ENCODE assay signal across 8 mouse cellular contexts in genomic region chr11:69784793-69785272, GRCm38 (mm10). TPM values are rescaled to one million over a fixed set of nuclear protein-coding genes. Genes with fewer than 3 reads are reported as not detected.
DNase-seq lines count a peak whose midpoint lies in the region; ATAC-seq and TF ChIP-seq lines count a peak whose summit lies in the region.

No protein-coding gene starts in this region.

- TF ChIP-seq CTCF in testis, adult 2 months (IDR thresholded peaks at IDR 0.05; ENCODE audit: control insufficient read depth, insufficient read depth, insufficient replicate concordance, low read depth, low read length) = no peak

- peak overlapping the region; percentile 53 for H3K4me2 ChIP-seq in heart, embryonic 12.5 days
- H3K4me2 ChIP-seq in myocyte (ENCODE audit: low read depth) = no peak overlapping the region
- H3K4me2 ChIP-seq in forebrain, embryonic 14.5 days (ENCODE audit: low read length) = no peak overlapping the region

- no peak overlapping the region for H3K27ac ChIP-seq in testis, adult 2 months (ENCODE audit: control insufficient read depth, insufficient read depth, low read depth, low read length)
- no peak overlapping the region for H3K27ac ChIP-seq in heart, embryonic 12.5 days (ENCODE audit: poor library complexity, severe bottlenecking)
- no peak overlapping the region for H3K27ac ChIP-seq in limb, embryonic 10.5 days
- H3K27ac ChIP-seq in forebrain, embryonic 14.5 days (ENCODE audit: low read depth, low read length) = no peak overlapping the region

- no peaks in the 10 kb centered on the region for H3K79me2 ChIP-seq in myocyte (ENCODE audit: control insufficient read depth, insufficient read depth)

- no peak for TF ChIP-seq POLR2A in testis, adult 2 months (IDR thresholded peaks at IDR 0.05; ENCODE audit: control insufficient read depth, low read depth, low read length)
- no peak for TF ChIP-seq POLR2A in myocyte (IDR thresholded peaks at IDR 0.05; ENCODE audit: insufficient read length, low read depth)

- no peak for DNase-seq in testis, postnatal 14 days (ENCODE audit: low spot score)
- DNase-seq in limb, embryonic 10.5 days (ENCODE audit: low spot score) = no peak
- no peak for DNase-seq in spleen, postnatal 14 days (ENCODE audit: low spot score in 2 of 2)
- no peak for DNase-seq in left cerebral cortex, adult 11 months (ENCODE audit: low spot score)
- DNase-seq in forebrain, embryonic 14.5 days (ENCODE audit: low spot score) = no peak

- H3K4me3 ChIP-seq in testis, adult 2 months (ENCODE audit: control insufficient read depth, low read depth, low read length) = peak overlapping the region; percentile 12
- peak overlapping the region; percentile 15 for H3K4me3 ChIP-seq in heart, embryonic 12.5 days
- peak overlapping the region; percentile 23; the same call in 1 of the 2 replicates for H3K4me3 ChIP-seq in limb, embryonic 10.5 days
- H3K4me3 ChIP-seq in myocyte = no peak overlapping the region
- no peak overlapping the region for H3K4me3 ChIP-seq in forebrain, embryonic 14.5 days (ENCODE audit: low read depth, low read length)

- H3ac ChIP-seq in myocyte (ENCODE audit: control insufficient read depth, insufficient read length) = no peak overlapping the region

- no peaks in the 10 kb centered on the region for H3K36me3 ChIP-seq in testis, adult 2 months (ENCODE audit: control insufficient read depth, insufficient read depth, low read length)
- no peaks in the 10 kb centered on the region for H3K36me3 ChIP-seq in heart, embryonic 12.5 days
- H3K36me3 ChIP-seq in limb, embryonic 10.5 days = no peaks in the 10 kb centered on the region
- peaks cover 43% of the 10 kb centered on the region for H3K36me3 ChIP-seq in myocyte (ENCODE audit: control insufficient read depth, insufficient read depth)
- H3K36me3 ChIP-seq in forebrain, embryonic 14.5 days (ENCODE audit: control insufficient read depth, insufficient read depth, low read length) = no peaks in the 10 kb centered on the region

- H3K9ac ChIP-seq in heart, embryonic 12.5 days = no peak overlapping the region
- H3K9ac ChIP-seq in forebrain, embryonic 14.5 days (ENCODE audit: low read length) = no peak overlapping the region

- H3K4me1 ChIP-seq in testis, adult 2 months (ENCODE audit: control insufficient read depth, insufficient read depth, low read length) = no peaks in the 10 kb centered on the region; the same call in 1 of the 2 replicates
- H3K4me1 ChIP-seq in heart, embryonic 12.5 days (replicated peaks) = peaks cover 5% of the 10 kb centered on the region; the same call in 1 of the 2 replicates
- no peaks in the 10 kb centered on the region for H3K4me1 ChIP-seq in limb, embryonic 10.5 days
- H3K4me1 ChIP-seq in forebrain, embryonic 14.5 days (ENCODE audit: control insufficient read depth, insufficient read depth, low read length) = no peaks in the 10 kb centered on the region

- H3K27me3 ChIP-seq in testis, adult 2 months (ENCODE audit: control insufficient read depth, insufficient read depth, low read length) = no peaks in the 10 kb centered on the region
- 0 out of 2 replicates have a peak, but pooled peaks cover 3% of the 10 kb centered on the region for H3K27me3 ChIP-seq in heart, embryonic 12.5 days (replicated peaks)
- H3K27me3 ChIP-seq in limb, embryonic 10.5 days (ENCODE audit: low read depth, poor library complexity, severe bottlenecking) = peaks cover 27% of the 10 kb centered on the region
- H3K27me3 ChIP-seq in myocyte (ENCODE audit: control insufficient read depth, insufficient read depth, insufficient read length) = no peaks in the 10 kb centered on the region
- no peaks in the 10 kb centered on the region for H3K27me3 ChIP-seq in forebrain, embryonic 14.5 days (replicated peaks; ENCODE audit: control insufficient read depth, insufficient read depth, low read length)

- WGBS in heart, embryonic 12.5 days = 18% methylated on average over 15 of the region's 15 CpGs
- WGBS in limb, embryonic 10.5 days = 41% methylated on average over 15 of the region's 15 CpGs
- 54% methylated on average over 15 of the region's 15 CpGs for WGBS in forebrain, embryonic 14.5 days

- peak; percentile 66; the same call in 1 of the 2 replicates for ATAC-seq in heart, embryonic 12.5 days (ENCODE audit: insufficient number of reproducible peaks, low FRiP score)
- no peak for ATAC-seq in forebrain, embryonic 14.5 days

- no peaks in the 10 kb centered on the region for H3K9me3 ChIP-seq in heart, embryonic 12.5 days (replicated peaks)
- no peaks in the 10 kb centered on the region for H3K9me3 ChIP-seq in limb, embryonic 10.5 days (replicated peaks)
- H3K9me3 ChIP-seq in forebrain, embryonic 14.5 days (replicated peaks; ENCODE audit: control insufficient read depth, low read length) = no peaks in the 10 kb centered on the region

TF ChIP-seq in myocyte, 11 proteins besides CTCF, POLR2A, EP300 and RAD21:
- no peak for TF ChIP-seq USF1 (IDR thresholded peaks at IDR 0.05; ENCODE audit: low read depth)
- TF ChIP-seq POLR2AphosphoS2 (IDR thresholded peaks at IDR 0.05; ENCODE audit: insufficient read length, low read depth) = peak; percentile 54
- no peak for TF ChIP-seq REST (IDR thresholded peaks at IDR 0.05; ENCODE audit: insufficient read depth, insufficient read length)
- TF ChIP-seq SRF (IDR thresholded peaks at IDR 0.05; ENCODE audit: control insufficient read depth, insufficient read length, low read depth) = no peak
- no peak for TF ChIP-seq MYOG (IDR thresholded peaks at IDR 0.05; ENCODE audit: control insufficient read depth in 1 of 3, insufficient read depth in 1 of 3, insufficient read length in 2 of 3, low read depth in 2 of 3)

RNA-seq across cellular contexts. Expression of gene Chrnb1, which starts 10.9 kb away (rescaled TPM):
- polyA plus RNA-seq in testis, adult 2 months (2012; rRNA removed) = 0.79 and 1.2 TPM in 2 replicates
- 5.6 and 7.7 TPM in 2 replicates for polyA plus RNA-seq in heart, embryonic 12.5 days (2016; fragmentation: Nextera tagmentation; extraction: Ambion mirVana)
- 0.87 and 2.5 TPM in 2 replicates for polyA plus RNA-seq in limb, embryonic 10.5 days (2016; fragmentation: Nextera tagmentation; extraction: Ambion mirVana)
- polyA plus RNA-seq in myocyte (2012; fragmentation: generic; extraction: Trizol) = 95.3 TPM
- 0.68 and 1.4 TPM in 2 replicates for polyA plus RNA-seq in forebrain, embryonic 14.5 days (2014; fragmentation: Nextera tagmentation; extraction: Ambion mirVana)

RNA-seq across cellular contexts. Expression of gene Fgf11, which starts 16.8 kb away (rescaled TPM):
- 2.7 and 3.2 TPM in 2 replicates for polyA plus RNA-seq in testis, adult 2 months (2012; rRNA removed)
- polyA plus RNA-seq in heart, embryonic 12.5 days (2016; fragmentation: Nextera tagmentation; extraction: Ambion mirVana) = 2.3 and 2.4 TPM in 2 replicates
- polyA plus RNA-seq in limb, embryonic 10.5 days (2016; fragmentation: Nextera tagmentation; extraction: Ambion mirVana) = 0.40 and 0.55 TPM in 2 replicates
- polyA plus RNA-seq in myocyte (2012; fragmentation: generic; extraction: Trizol) = 17.5 TPM
- 2.9 and 3.0 TPM in 2 replicates for polyA plus RNA-seq in forebrain, embryonic 14.5 days (2014; fragmentation: Nextera tagmentation; extraction: Ambion mirVana)

RNA-seq across cellular contexts. Expression of gene Zbtb4, which starts 19.1 kb away (rescaled TPM):
- polyA plus RNA-seq in testis, adult 2 months (2012; rRNA removed) = 5.1 and 6.0 TPM in 2 replicates
- 2.9 and 3.3 TPM in 2 replicates for polyA plus RNA-seq in heart, embryonic 12.5 days (2016; fragmentation: Nextera tagmentation; extraction: Ambion mirVana)
- polyA plus RNA-seq in limb, embryonic 10.5 days (2016; fragmentation: Nextera tagmentation; extraction: Ambion mirVana) = 0.25 and 0.59 TPM in 2 replicates
- 9.4 TPM for polyA plus RNA-seq in myocyte (2012; fragmentation: generic; extraction: Trizol)
- 2.1 and 2.8 TPM in 2 replicates for polyA plus RNA-seq in forebrain, embryonic 14.5 days (2014; fragmentation: Nextera tagmentation; extraction: Ambion mirVana)

RNA-seq across cellular contexts. Expression of gene Tmem102, which starts 20.6 kb away (rescaled TPM):
- 0.52 and 0.79 TPM in 2 replicates for polyA plus RNA-seq in testis, adult 2 months (2012; rRNA removed)
- polyA plus RNA-seq in heart, embryonic 12.5 days (2016; fragmentation: Nextera tagmentation; extraction: Ambion mirVana) = 1.5 and 1.6 TPM in 2 replicates
- polyA plus RNA-seq in limb, embryonic 10.5 days (2016; fragmentation: Nextera tagmentation; extraction: Ambion mirVana) = 1.4 and 1.5 TPM in 2 replicates
- 0.61 TPM for polyA plus RNA-seq in myocyte (2012; fragmentation: generic; extraction: Trizol)
- 0.15 and 0.52 TPM in 2 replicates for polyA plus RNA-seq in forebrain, embryonic 14.5 days (2014; fragmentation: Nextera tagmentation; extraction: Ambion mirVana)

RNA-seq across cellular contexts. Expression of gene Slc35g3, which starts 23.1 kb away (rescaled TPM):
- polyA plus RNA-seq in testis, adult 2 months (2012; rRNA removed) = 210 and 236 TPM in 2 replicates
- polyA plus RNA-seq in heart, embryonic 12.5 days (2016; fragmentation: Nextera tagmentation; extraction: Ambion mirVana) = 0.33 TPM in 2 replicates
- 0.09 and 0.10 TPM in 2 replicates for polyA plus RNA-seq in limb, embryonic 10.5 days (2016; fragmentation: Nextera tagmentation; extraction: Ambion mirVana)
- 0.26 TPM for polyA plus RNA-seq in myocyte (2012; fragmentation: generic; extraction: Trizol)
- 0.56 TPM in 1 of 2 replicates, not detected in the other for polyA plus RNA-seq in forebrain, embryonic 14.5 days (2014; fragmentation: Nextera tagmentation; extraction: Ambion mirVana)

Comparison
In these comparisons a context has a peak if more than half of its experiments do, and no peak if none do; other contexts are left out.
1. H3K4me3 ChIP-seq: peak in testis, adult 2 months (single experiment), heart, embryonic 12.5 days (single experiment) and limb, embryonic 10.5 days (single experiment); none in myocyte (single experiment) and forebrain, embryonic 14.5 days (single experiment).
2. RNA of gene Chrnb1, which starts 10.9 kb away (polyA plus RNA-seq): 95.3 TPM in myocyte (single experiment); 5.6 to 7.7 TPM in heart, embryonic 12.5 days, 0.87 to 2.5 TPM in limb, embryonic 10.5 days, 0.68 to 1.4 TPM in forebrain, embryonic 14.5 days and 0.79 to 1.2 TPM in testis, adult 2 months; every median in the first group is over 10 times any median in the second.